Mouse (Mus musculus) adrenal gland, postnatal 14 days (tissue): Measurements from ENCODE around the gene Ubtd2. TPM values are rescaled to one million over a fixed set of nuclear protein-coding genes. Genes with fewer than 3 reads are reported as not detected.

ENCODE experiments used
- DNase-seq: peaks from one replicate; pipeline ENCODE4 v3.0.0; 2021; ENCODE audit warnings: mixed read lengths
- long read RNA-seq, 2 experiments: library from polyadenylated mRNA; stranded (forward); transcript quantifications; one replicate each; pipeline ENCODE4 v2.0.0; 2021
- total RNA-seq: library from RNA; stranded (reverse); gene quantifications from 2 replicates; pipeline ENCODE4 v1.2.3, GENCODE M21; 2021

The Ubtd2 gene
- total RNA-seq, result 17.3 and 17.4 TPM in 2 replicates
- long read RNA-seq, experiment 1, transcript Ubtd2-201 (3 exons, 1,012 nt), result major isoform, 8 of 8 reads
- long read RNA-seq, experiment 1, partial matches to known transcripts, result 0 of 8 reads
- long read RNA-seq, experiment 1, other reads (novel, unspliced or antisense), result 0 of 8 reads
- long read RNA-seq, experiment 2, partial matches to known transcripts, result 0 of 4 reads
- long read RNA-seq, experiment 2, other reads (novel, unspliced or antisense), result 0 of 4 reads

DNA sequence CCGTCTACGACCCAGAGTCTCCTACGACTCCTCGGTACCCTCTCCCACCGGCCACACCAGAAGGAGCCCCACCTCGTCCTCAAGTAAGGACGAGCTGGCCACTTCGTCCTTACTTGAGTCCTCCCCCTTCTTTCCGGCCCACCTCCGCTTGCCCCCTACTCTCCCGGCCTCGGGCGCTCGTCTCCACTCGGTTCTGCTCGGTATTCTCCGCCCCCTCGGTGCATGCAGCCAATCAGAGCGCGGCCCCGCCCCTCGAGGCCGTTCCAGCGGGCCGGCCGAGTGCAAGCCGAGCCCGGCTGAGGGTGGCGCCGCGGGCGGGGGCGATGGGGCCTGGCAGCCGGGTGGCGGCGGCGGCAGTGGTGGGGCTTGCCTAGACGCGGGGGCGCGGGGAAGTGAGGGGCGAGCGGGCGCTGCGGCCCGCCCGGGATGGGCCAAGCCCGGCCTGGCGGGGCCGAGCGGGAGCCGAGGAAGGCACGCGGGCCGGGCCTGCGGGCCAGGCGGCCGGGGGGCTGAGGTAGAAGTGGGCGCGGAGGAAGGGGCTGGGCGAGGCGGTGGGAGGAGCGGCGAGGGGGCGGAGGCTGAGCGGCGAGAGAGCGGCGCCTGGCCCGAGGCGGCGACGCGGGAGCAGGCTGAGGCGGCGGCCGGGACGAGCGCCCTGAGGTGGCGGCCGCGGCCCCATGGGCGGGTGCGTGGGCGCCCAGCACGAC is at the start of gene Ubtd2:
TSS of gene Ubtd2 (plus strand) at position 571 of the 707 bp plus-strand sequence.
- peak; percentile 99 for DNase-seq

DNA sequence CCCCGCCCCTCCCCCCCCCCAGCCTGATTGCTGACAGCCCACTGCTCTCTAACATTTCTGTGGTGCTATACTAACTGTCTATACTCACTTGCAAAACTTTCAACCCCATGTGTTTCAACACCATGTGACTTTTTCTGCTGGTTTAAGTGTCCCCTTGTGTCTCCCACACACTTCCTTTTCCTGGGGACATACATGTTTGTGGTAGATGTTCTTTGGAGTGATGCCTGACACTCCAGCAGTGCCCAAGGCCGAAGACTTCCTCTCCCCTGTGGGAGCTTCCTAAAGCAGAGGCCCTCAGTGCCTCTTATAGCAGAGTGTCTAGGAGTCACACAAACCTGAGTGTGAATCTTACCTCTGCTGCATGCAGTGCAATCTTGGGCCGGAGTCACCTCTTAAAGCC is 47.3 kb upstream of the Ubtd2 start:
- DNase-seq, result no peak

- no peak for DNase-seq
These were observed 46.1 kb upstream of the Ubtd2 start for GRCm38 (mm10) chr11:32409052-32409451.

GRCm38 (mm10) chr11:32409823-32410562 is 45.2 kb upstream of the Ubtd2 start:
- DNase-seq, result no peak

- DNase-seq, result no peak
These were observed 35.2 kb upstream of the Ubtd2 start for GRCm38 (mm10) chr11:32420001-32420400.

DNA sequence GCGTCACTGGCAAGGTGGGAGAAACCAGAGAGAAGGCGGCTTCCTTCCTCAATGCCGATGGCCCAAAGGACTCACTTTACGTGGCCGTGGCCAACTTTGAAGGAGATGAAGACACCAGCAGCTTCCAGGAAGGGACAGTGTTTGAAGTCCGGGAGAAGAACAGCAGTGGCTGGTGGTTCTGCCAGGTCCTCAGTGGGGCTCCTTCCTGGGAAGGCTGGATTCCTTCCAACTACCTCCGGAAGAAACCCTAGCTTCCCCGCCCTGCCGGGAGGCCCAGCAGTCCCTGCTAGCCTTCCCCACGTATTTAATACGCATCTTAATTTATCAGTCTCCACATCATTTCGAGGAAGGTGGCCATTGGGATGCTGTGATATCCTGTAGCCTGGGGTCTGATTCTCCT is 31.9 kb upstream of the Ubtd2 start:
- DNase-seq, result no peak

DNA sequence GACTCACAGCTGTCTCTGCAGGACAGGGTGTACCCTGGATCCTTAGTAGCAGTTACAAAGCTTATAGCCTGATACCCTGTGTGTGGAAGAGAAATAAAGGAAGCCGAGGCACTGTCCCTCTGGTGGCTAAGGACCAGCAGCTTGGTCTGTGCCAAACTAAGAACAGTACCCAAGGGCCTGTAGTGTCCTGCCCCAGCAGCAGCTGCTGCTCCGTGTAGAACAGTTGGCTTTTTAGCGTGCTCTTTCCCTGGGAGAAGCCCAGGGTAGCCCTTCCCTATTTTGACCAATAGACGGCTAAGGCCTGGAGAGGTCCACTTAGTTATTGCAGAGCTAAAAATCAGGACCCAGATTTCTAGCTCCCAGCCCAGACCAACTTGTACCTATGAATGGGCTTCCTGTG is 30.6 kb upstream of the Ubtd2 start:
- DNase-seq, result no peak

DNA sequence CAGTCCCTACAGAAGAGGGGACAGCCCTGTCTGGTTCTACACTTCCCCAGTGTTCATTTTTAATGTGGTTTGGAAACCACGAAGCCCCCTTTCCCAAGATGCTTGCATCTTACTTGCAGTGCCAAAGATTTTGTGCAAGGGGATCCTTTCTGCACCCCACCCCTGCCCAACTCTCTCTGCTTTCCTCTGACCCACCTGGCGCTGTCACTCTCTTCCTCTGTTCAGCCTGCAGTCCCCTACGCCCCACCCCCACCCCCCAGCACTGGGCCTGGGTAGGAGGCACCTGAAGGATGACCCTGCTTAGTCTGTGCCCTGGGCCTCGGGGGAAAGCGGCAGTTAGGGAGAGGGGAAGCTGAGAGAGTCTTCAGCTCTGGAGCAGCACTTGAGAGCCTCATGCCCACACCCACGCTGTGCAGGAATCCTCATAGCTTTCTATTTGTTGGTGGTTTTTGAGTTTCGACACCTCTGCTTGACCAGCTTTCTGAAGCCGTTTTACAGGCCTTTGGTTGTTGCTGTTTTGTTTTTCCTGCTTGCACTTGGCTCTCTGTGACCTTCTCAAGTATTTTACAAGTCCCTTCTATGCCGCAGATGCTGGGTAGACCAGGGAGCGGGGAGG is 30.0 kb upstream of the Ubtd2 start:
- DNase-seq, result no peak

GRCm38 (mm10) chr11:32427537-32427936 is 27.6 kb upstream of the Ubtd2 start:
- DNase-seq, result no peak

GRCm38 (mm10) chr11:32435410-32436060 is 19.6 kb upstream of the Ubtd2 start:
- DNase-seq, result peak; percentile 56

GRCm38 (mm10) chr11:32442576-32442975 is 12.6 kb upstream of the Ubtd2 start:
- DNase-seq, result no peak

DNA sequence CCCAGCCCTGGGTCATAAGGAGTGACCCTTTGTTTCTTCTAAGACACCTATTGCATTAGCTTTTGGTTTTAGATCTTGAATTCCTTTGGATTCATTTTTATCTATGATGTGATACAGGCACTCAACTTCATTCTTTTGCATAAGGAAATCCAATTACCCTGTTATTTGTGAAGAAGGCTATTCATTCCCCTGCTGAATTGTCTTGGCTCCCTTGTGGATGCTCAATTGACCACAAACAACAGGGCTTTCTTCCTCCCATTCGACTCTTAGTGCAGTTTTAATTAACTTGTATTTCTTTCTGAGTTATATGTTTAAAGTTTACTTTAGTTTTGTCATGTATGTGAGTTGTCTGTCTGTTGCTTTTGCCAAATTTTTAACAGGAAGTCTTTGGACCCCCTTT is 10.9 kb upstream of the Ubtd2 start:
- no peak for DNase-seq

DNA sequence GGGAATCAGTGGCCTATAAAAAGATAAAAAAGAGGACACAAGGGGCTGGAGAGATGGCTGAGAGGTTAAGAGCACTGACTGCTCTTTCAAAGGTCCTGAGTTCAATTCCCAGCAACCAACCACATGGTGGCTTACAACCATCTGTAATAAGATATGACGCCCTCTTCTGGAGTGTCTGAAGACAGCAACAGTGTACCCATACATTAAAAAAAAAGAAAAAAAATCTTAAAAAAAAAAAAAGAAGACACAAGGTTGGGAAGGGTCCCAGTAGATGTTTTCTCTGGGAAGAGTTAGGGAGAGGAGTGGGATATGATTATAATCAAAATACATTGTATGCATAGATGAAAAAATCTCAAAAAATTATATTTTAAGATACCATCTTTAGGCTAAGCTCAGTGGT is 10.0 kb upstream of the Ubtd2 start:
- DNase-seq, result no peak

DNA sequence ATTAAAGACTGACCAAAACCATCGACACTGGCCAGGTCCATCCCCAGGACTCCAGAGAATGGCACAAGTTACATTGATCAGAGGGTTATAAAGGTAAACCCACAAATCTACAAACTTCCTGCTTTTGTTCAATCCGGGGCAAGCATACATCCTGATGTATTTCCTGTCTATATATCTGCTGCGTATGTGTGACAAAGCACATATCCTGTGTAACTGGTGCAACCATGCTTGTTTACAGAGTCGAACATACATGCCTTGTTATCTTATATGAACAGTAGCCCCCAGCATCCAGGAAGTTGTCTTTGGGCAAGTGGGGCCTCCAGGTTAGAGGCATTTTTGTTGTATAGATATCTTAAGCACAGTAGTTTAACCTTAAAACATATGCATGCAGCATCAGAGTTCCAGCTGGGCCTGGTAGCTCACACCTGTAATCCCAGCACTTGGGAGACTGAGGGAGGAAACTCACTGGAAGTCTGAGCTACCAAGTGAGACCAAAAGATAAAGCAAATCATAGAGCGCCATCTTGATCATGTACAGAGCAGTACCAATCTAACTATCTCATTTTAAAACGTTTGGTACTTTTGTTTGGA is 9.4 kb upstream of the Ubtd2 start:
- DNase-seq, result no peak

- peak; percentile 63 for DNase-seq
These were observed 5.0 kb upstream of the Ubtd2 start for GRCm38 (mm10) chr11:32450216-32450615.

GRCm38 (mm10) chr11:32451306-32451705 is 3.9 kb upstream of the Ubtd2 start:
- no peak for DNase-seq

- DNase-seq, result no peak
These were observed 2.4 kb upstream of the Ubtd2 start for GRCm38 (mm10) chr11:32452745-32453144.

DNA sequence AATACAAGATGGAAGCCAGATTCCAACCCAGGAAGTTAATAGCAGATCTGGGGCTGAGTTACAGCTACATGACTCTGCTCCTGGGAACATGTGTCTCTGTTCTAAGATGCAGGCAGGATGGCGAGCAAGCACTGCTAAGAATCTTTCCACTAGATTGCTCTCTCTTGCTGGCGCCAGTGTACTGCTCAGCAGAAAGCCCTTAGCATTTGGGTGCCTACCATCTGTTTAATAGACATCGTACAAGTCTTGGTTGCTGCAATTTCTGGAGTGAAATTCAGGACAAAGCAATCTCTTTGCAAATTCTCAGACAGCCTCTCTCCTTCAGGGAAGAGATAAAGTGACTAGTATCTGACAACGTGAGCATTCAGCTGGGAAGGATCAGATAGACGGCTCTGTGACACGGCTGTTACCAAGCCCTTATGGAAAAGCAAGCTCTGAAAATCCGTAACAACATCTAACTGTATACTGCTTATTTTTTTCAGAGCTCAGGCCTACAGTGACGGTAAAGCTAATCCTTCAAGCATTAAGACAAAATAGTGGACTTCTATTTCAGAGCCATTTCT is 1.7 kb upstream of the Ubtd2 start:
- DNase-seq, result no peak

DNA sequence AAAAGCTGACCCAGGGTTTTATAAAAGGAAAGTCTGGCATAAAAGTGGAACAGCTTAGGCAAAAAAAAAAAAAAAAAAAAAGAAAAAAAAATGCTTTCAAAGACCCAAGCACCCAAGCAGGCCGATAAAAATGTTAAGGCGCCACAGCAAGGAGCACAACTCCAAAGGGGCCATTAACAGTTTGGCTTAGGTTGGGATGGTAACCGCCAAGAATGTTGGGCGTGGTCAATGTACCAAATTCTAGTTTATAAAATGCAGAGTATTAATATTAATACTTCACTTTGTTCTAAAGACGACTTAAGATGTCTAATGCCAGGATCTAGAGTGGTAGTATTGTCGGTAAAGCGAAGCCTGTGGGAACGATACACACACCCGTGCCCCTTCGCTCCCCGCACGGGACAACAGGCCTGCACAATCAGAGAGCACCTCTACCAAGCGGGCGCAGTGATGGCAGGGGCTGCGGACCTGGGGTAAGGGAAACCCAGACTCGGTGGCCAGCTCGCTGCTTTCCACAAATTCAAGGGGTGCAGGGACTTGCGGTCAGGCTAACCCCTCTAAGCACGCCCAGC is 855 bp upstream of the Ubtd2 start:
- DNase-seq, result no peak

- peak; percentile 63 for DNase-seq
These were observed 454 bp downstream of the Ubtd2 start for GRCm38 (mm10) chr11:32455507-32456141.

DNA sequence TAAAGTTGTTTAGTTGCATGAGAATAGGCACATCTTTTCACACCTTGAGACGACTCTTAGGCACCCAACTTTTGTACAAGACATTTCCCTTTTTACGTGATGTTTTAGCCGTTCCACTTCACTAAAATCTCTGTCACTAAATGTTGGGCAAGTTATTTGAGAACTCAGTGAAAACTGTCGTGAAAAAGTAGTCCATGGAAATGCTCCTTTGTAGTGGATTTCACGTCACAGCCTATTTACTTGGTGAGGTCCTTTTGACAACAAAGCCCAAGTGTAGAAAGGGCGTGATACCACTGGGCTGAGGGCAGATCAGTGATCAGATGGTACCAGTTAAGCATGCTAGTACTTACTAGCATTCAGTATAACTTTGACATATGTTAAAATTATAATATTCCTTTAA is 1.2 kb downstream of the Ubtd2 start:
- DNase-seq, result no peak
